Mouse (Mus musculus) olfactory bulb, adult 2 months (tissue): ENCODE data around the gene Ticrr. TPM values are rescaled to one million over a fixed set of nuclear protein-coding genes. Genes with fewer than 3 reads are reported as not detected.

Source experiments
- H3K27ac ChIP-seq: fragments of 200-500 bp; 2 replicates; pipeline ENCODE4 v1.5.1; 2012; ENCODE audit warnings: low read depth, low read length; ENCODE audit not compliant: insufficient read depth
- H3K4me1 ChIP-seq: fragments of 200-500 bp; 2 replicates; pipeline ENCODE4 v1.6.1; 2012; ENCODE audit warnings: low read length; ENCODE audit not compliant: control insufficient read depth, insufficient read depth
- H3K4me3 ChIP-seq: fragments of 200-500 bp; 2 replicates; pipeline ENCODE4 v1.5.1; 2012; ENCODE audit warnings: mild to moderate bottlenecking, low read depth, low read length, moderate library complexity; ENCODE audit not compliant: insufficient read depth
- CTCF ChIP-seq: fragments of 200-500 bp; IDR thresholded peaks from 2 replicates; pipeline ENCODE4 v1.5.1; 2012; ENCODE audit warnings: low read depth, mild to moderate bottlenecking, low read length, moderate library complexity; ENCODE audit not compliant: insufficient read depth
- POLR2A ChIP-seq: fragments of 200-500 bp; IDR thresholded peaks from 2 replicates; pipeline ENCODE4 v1.6.1; 2012; ENCODE audit warnings: mild to moderate bottlenecking, low read depth, low read length, moderate library complexity; ENCODE audit not compliant: insufficient read depth
- WGBS: fragments of 180-500 bp; shearing (Covaris S2); methylation state at CpG from one replicate; pipeline ENCODE4 v1.1.7; 2018; 5-methylcytosine and 5-hydroxymethylcytosine counted together
- polyA plus RNA-seq: library from polyadenylated mRNA; stranded (reverse); fragments of >200 nt; gene quantifications from 2 replicates; pipeline ENCODE4 v1.2.4, GENCODE M21; 2012; ENCODE audit warnings: low replicate concordance; ENCODE audit not compliant: missing spikeins, insufficient read depth, insufficient read length

The Ticrr gene
- polyA plus RNA-seq, 1 experiment: not detected

GRCm38 (mm10) chr7:79661253-79661890 is 1.4 kb downstream of the Ticrr start:
- TF ChIP-seq CTCF: no peak
- TF ChIP-seq POLR2A: no peak
- H3K4me1 ChIP-seq: peaks cover 8% of the 10 kb centered on the region
- H3K27ac ChIP-seq: no peak overlapping the region
- 21% methylated on average over 5 of the region's 5 CpGs for WGBS
- no peak overlapping the region for H3K4me3 ChIP-seq

GRCm38 (mm10) chr7:79666690-79667089 is 6.7 kb downstream of the Ticrr start:
- TF ChIP-seq POLR2A (no peak), CTCF (no peak)
- no peak overlapping the region for H3K27ac ChIP-seq
- no peaks in the 10 kb centered on the region for H3K4me1 ChIP-seq

GRCm38 (mm10) chr7:79670900-79671604 is 11.1 kb downstream of the Ticrr start:
- TF ChIP-seq CTCF: no peak
- TF ChIP-seq POLR2A: no peak
- no peaks in the 10 kb centered on the region for H3K4me1 ChIP-seq
- H3K4me3 ChIP-seq: no peak overlapping the region
- WGBS: 96% methylated on average over 4 of the region's 4 CpGs
- H3K27ac ChIP-seq: no peak overlapping the region

More at GRCm38 (mm10) chr7:79666690-79667089, 6.7 kb downstream of the Ticrr start:
- no peak overlapping the region for H3K4me3 ChIP-seq

- no peaks in the 10 kb centered on the region for H3K4me1 ChIP-seq
- H3K4me3 ChIP-seq: no peak overlapping the region
- TF ChIP-seq POLR2A: no peak
- no peak for TF ChIP-seq CTCF
- H3K27ac ChIP-seq: no peak overlapping the region
Observed at GRCm38 (mm10) chr7:79679186-79679585, 19.2 kb downstream of the Ticrr start.

- WGBS: 98% methylated on average over 2 of the region's 2 CpGs
- Histone ChIP-seq H3K27ac (no peak overlapping the region), H3K4me3 (no peak overlapping the region), H3K4me1 (no peaks in the 10 kb centered on the region)
- TF ChIP-seq POLR2A (no peak), CTCF (no peak)
Observed at GRCm38 (mm10) chr7:79680231-79680630, 20.2 kb downstream of the Ticrr start.

GRCm38 (mm10) chr7:79696495-79696894 is 36.5 kb downstream of the Ticrr start:
- TF ChIP-seq CTCF: no peak
- TF ChIP-seq POLR2A: no peak
- Histone ChIP-seq H3K4me3 (no peak overlapping the region), H3K27ac (no peak overlapping the region), H3K4me1 (no peaks in the 10 kb centered on the region)
- 90% methylated on average over 8 of the region's 8 CpGs for WGBS

- WGBS: 84% methylated on average over 16 of the region's 16 CpGs
- Histone ChIP-seq H3K27ac (no peak overlapping the region), H3K4me3 (no peak overlapping the region), H3K4me1 (no peaks in the 10 kb centered on the region)
- no peak for TF ChIP-seq POLR2A
- no peak for TF ChIP-seq CTCF
Observed at GRCm38 (mm10) chr7:79702755-79703154, 42.8 kb downstream of the Ticrr start.

- H3K4me1 ChIP-seq: peaks cover 4% of the 10 kb centered on the region
- H3K4me3 ChIP-seq: no peak overlapping the region
- H3K27ac ChIP-seq: no peak overlapping the region
- TF ChIP-seq CTCF: no peak
- TF ChIP-seq POLR2A: no peak
- 94% methylated on average over 5 of the region's 5 CpGs for WGBS
Observed at GRCm38 (mm10) chr7:79705210-79705609, 45.2 kb downstream of the Ticrr start.

- 6% methylated on average over 55 of the region's 55 CpGs for WGBS
- TF ChIP-seq POLR2A: peak; percentile 64
- TF ChIP-seq CTCF: peak; percentile 58
- Histone ChIP-seq H3K27ac (peak overlapping the region; percentile 46), H3K4me3 (peak overlapping the region; percentile 55), H3K4me1 (peaks cover 25% of the 10 kb centered on the region)
Observed at GRCm38 (mm10) chr7:79710130-79710607, 50.2 kb downstream of the Ticrr start.

GRCm38 (mm10) chr7:79710831-79711230 is 50.8 kb downstream of the Ticrr start:
- Histone ChIP-seq H3K4me3 (peak overlapping the region; percentile 55), H3K27ac (peak overlapping the region; percentile 46; the same call in 1 of the 2 replicates), H3K4me1 (peaks cover 28% of the 10 kb centered on the region)
- no peak for TF ChIP-seq POLR2A
- no peak for TF ChIP-seq CTCF
- WGBS: 43% methylated on average over 17 of the region's 17 CpGs
